Mouse (Mus musculus) neural tube, embryonic 12.5 days (tissue): ENCODE measurements around the gene Klhl4. TPM values are rescaled to one million over a fixed set of nuclear protein-coding genes. Genes with fewer than 3 reads are reported as not detected.

Experiments used
- ATAC-seq: fragments of 200-750 bp; cut with Nextera tagmentation; 2 replicates; pipeline ENCODE4 v1.8.0; 2017; ENCODE audit warnings: low read depth, mild to moderate bottlenecking, moderate TSS enrichment, moderate library complexity; ENCODE audit not compliant: low FRiP score
- H3K27ac ChIP-seq: fragments of 300-500 bp; sonication (generic); 2 replicates; pipeline ENCODE4 v1.5.1; 2016
- H3K27me3 ChIP-seq: fragments of 300-500 bp; sonication (generic); replicated peaks from 2 replicates; pipeline ENCODE4 v1.6.1; 2016; ENCODE audit warnings: mild to moderate bottlenecking
- H3K36me3 ChIP-seq: fragments of 300-500 bp; sonication (generic); 2 replicates; pipeline ENCODE4 v1.6.1; 2016; ENCODE audit warnings: mild to moderate bottlenecking
- H3K4me1 ChIP-seq: fragments of 300-500 bp; sonication (generic); 2 replicates; pipeline ENCODE4 v1.6.1; 2016
- H3K4me2 ChIP-seq: fragments of 300-500 bp; sonication (generic); replicated peaks from 2 replicates; pipeline ENCODE4 v1.6.1; 2016; ENCODE audit warnings: mild to moderate bottlenecking
- H3K4me3 ChIP-seq: fragments of 300-500 bp; sonication (generic); 2 replicates; pipeline ENCODE4 v1.5.1; 2016
- H3K9ac ChIP-seq: fragments of 300-500 bp; sonication (generic); 2 replicates; pipeline ENCODE4 v1.6.1; 2016; ENCODE audit warnings: mild to moderate bottlenecking
- H3K9me3 ChIP-seq: fragments of 300-500 bp; sonication (generic); 2 replicates; pipeline ENCODE4 v1.6.1; 2016; ENCODE audit warnings: mild to moderate bottlenecking
- WGBS: fragments of 180-500 bp; shearing (Covaris S2); methylation state at CpG from one replicate; pipeline ENCODE4 v1.1.7; 2016; 5-methylcytosine and 5-hydroxymethylcytosine counted together
- polyA plus RNA-seq: library from polyadenylated mRNA; unstranded; fragments of >200 nt; fragmentation: Nextera tagmentation; extraction: Ambion mirVana; gene quantifications from 2 replicates; pipeline ENCODE4 v1.2.1, GENCODE M21; 2016

The Klhl4 gene
- 5.1 and 5.6 TPM in 2 replicates for polyA plus RNA-seq

DNA sequence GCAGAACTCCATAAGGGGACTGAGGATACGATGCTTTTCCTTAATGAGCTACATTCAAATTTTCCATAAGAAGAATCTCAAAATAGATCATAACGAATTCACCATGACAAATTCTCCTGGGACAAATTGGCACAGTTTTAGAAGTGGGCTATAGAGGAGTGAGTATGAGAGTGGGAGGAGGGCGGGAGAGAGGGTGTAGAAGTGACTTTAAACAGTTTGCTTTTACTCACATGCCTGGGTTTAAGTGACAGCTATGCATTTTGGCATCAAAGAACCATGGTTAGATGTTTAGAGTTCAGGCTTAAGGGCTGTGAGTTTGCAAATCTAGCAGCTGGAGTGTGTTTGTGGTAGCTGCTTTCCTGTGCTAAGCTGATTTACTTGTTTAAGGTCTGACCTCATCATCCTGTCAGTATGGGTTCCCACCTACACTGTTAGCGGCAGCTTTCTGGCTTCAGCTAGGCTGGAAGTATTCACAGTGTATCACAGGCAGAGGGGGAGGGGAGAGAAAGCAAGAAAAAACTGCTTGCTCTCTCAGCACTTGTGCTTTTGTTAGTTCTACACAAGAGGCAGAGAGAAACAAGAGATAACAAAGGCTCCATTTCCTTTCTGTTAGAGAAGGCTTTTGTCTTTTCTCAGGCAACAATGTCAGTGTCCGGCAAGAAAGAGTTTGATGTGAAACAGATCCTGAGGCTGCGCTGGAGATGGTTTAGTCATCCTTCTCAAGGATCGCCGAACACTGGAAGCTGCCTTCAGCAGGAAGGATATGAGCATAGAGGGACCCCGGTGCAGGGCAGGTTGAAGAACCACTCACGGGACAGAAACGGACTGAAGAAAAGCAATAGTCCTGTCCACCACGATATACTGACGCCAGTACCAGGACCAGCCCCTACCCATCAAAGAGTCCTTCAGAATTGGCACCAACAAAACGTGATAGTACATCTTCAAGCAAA, at the start of gene Klhl4:
Gene Klhl4, plus strand, starts transcription at position 552 of the 950 bp plus-strand sequence.
- ATAC-seq, result peak; percentile 48; the same call in 1 of the 2 replicates
- no peak within 1 kb of the TSS for H3K27ac ChIP-seq

DNA sequence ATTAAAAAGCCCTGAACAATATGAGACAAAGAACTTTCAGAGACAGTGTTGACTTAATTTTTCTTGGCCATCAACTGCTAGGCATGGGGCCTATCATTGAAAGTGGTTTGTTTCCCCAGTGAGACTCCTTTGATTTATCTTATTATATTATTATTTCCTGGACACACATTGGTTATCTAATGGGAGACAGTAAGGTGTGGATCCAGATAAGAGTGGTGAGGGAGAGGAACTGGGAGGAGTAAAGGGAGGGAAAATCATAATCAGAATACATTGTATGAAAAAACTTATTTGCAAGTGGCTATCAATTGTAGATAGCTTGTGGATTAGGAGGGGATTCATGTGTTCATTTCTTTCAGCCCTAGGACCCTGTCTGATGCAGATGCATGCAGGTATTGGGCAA, 10.0 kb downstream of the Klhl4 start:
- H3K27ac ChIP-seq, result no peak overlapping the region
- no peak overlapping the region for H3K4me2 ChIP-seq
- no peaks in the 10 kb centered on the region for H3K36me3 ChIP-seq
- no peaks in the 10 kb centered on the region for H3K4me1 ChIP-seq
- no peak overlapping the region for H3K9ac ChIP-seq
- H3K27me3 ChIP-seq, result no peaks in the 10 kb centered on the region
- H3K9me3 ChIP-seq, result no peaks in the 10 kb centered on the region
- H3K4me3 ChIP-seq, result no peak overlapping the region
- ATAC-seq, result no peak

More for the DNA sequence above, at the start of gene Klhl4:
- no peaks in the 10 kb centered on the region for H3K27me3 ChIP-seq
- no peaks in the 10 kb centered on the region for H3K4me1 ChIP-seq
- no peaks in the 10 kb centered on the region for H3K36me3 ChIP-seq
- WGBS, result 45% methylated on average over 14 of the region's 14 CpGs
- no peak within 1 kb of the TSS for H3K9ac ChIP-seq
- no peaks in the 10 kb centered on the region for H3K9me3 ChIP-seq
- H3K4me3 ChIP-seq, result no peak within 1 kb of the TSS; the same call in 1 of the 2 replicates
- peak within 1 kb of the TSS; percentile 47 for H3K4me2 ChIP-seq

- Histone ChIP-seq H3K4me1 (no peaks in the 10 kb centered on the region), H3K4me3 (no peak overlapping the region), H3K27me3 (no peaks in the 10 kb centered on the region), H3K4me2 (no peak overlapping the region), H3K36me3 (no peaks in the 10 kb centered on the region), H3K9me3 (no peaks in the 10 kb centered on the region), H3K9ac (no peak overlapping the region), H3K27ac (no peak overlapping the region)
- no peak for ATAC-seq
Observed at GRCm38 (mm10) chrX:114486691-114487090, 12.6 kb downstream of the Klhl4 start.

- whole genome bisulfite sequencing, result 35% methylated on average over 3 of the region's 3 CpGs
- no peaks in the 10 kb centered on the region for H3K9me3 ChIP-seq
- H3K4me3 ChIP-seq, result no peak overlapping the region
- no peak for ATAC-seq
- H3K4me1 ChIP-seq, result no peaks in the 10 kb centered on the region
- no peak overlapping the region for H3K9ac ChIP-seq
- H3K27me3 ChIP-seq, result no peaks in the 10 kb centered on the region
- H3K36me3 ChIP-seq, result no peaks in the 10 kb centered on the region
- H3K4me2 ChIP-seq, result no peak overlapping the region
- no peak overlapping the region for H3K27ac ChIP-seq
Observed at GRCm38 (mm10) chrX:114558141-114558540, 84.0 kb downstream of the Klhl4 start.

GRCm38 (mm10) chrX:114582311-114582710, 108.2 kb downstream of the Klhl4 start:
- no peak for ATAC-seq
- H3K9me3 ChIP-seq, result no peaks in the 10 kb centered on the region
- WGBS, result 64% methylated on average over 1 of the region's 1 CpGs
- H3K27me3 ChIP-seq, result no peaks in the 10 kb centered on the region
- H3K4me1 ChIP-seq, result no peaks in the 10 kb centered on the region
- H3K4me3 ChIP-seq, result no peak overlapping the region
- H3K36me3 ChIP-seq, result no peaks in the 10 kb centered on the region
- H3K9ac ChIP-seq, result no peak overlapping the region
- H3K27ac ChIP-seq, result no peak overlapping the region
- no peak overlapping the region for H3K4me2 ChIP-seq
